Mouse (Mus musculus): ENCODE data around the gene Tbxa2r.

DNA sequence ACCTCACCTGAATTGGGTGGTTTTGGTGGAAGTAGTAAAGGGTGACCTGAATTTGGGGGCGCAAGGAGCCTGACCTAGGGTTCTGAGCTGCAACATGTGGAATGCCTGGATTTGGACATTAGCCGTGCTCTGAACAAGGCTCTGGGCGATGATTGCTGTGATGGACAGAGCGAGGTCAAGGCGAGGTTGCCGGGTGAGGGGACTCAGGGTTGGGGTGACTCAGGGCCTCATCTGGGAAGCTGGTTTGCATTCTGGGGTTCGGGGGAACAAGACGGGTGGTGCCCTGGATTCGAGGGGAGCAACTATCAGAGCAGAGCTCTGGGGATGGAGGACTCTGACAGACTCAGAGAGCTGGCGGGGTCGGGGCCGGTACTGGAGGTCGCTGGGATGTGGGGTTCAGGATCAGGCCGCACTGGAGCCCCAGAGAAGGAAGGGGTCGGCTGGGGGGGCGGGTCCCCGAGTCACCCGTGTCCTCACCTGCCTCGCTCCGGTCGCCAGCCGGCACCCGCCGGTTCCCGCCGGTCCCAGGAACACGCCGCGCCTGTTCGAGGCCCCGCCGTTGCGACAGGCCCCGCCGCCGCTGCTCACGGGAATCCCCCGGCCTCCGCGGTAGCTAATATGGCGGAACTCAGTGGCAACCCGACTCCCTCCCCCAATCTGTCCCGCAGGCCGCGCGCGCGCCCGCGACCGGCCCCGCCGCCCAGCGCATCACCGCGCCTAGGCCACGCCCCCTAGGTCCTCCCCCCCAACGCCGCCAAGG is 49.4 kb downstream of the Tbxa2r start, which contains the start of gene Fzr1:
- TF ChIP-seq POLR2A (IDR thresholded peaks at IDR 0.05; ENCODE audit: borderline replicate concordance, extremely low read depth, low read depth, low read length): peak; percentile 54; the same call in 1 of the 2 replicates
- no peak for TF ChIP-seq CTCF (IDR thresholded peaks at IDR 0.05; ENCODE audit: insufficient read depth, low read length)

All from lung, adult 2 months (tissue).